Mouse (Mus musculus): ENCODE measurements around the gene Asb16. TPM values are rescaled to one million over a fixed set of nuclear protein-coding genes. Genes with fewer than 3 reads are reported as not detected.

Asb16 gene
- not detected for total RNA-seq (2023)

GRCm38 (mm10) chr11:102268520-102269244, at the start of gene Asb16:
Asb16 (plus strand) TSS chr11:102268743.

GRCm38 (mm10) chr11:102230006-102230741, 38.4 kb upstream of the Asb16 start, which contains the start of gene Hdac5:
Hdac5 (minus strand) TSS chr11:102230166.

GRCm38 (mm10) chr11:102248630-102249230, 19.8 kb upstream of the Asb16 start, which contains the start of gene BC030867:
BC030867 (plus strand) TSS chr11:102248882.

GRCm38 (mm10) chr11:102284501-102285094, 16.1 kb downstream of the Asb16 start, which contains the start of gene Tmub2:
Tmub2 (plus strand) TSS chr11:102284931.

GRCm38 (mm10) chr11:102296491-102297472, 28.2 kb downstream of the Asb16 start, which contains the start of gene Atxn7l3:
Atxn7l3 (minus strand) TSS chr11:102296631.

GRCm38 (mm10) chr11:102319410-102319792, 50.9 kb downstream of the Asb16 start, which contains the start of gene Ubtf:
Ubtf (minus strand) TSS chr11:102319742.

Other genes starting within 250 kb of the Asb16 start
- not detected for gene Mpp3, start 240.3 kb upstream of the Asb16 start, total RNA-seq (2023)
- 10 to 100 TPM; 32.8 to 33.4 TPM for gene Cd300lg, start 227.2 kb upstream of the Asb16 start, total RNA-seq (2023)
- gene Mpp2, start 180.2 kb upstream of the Asb16 start, total RNA-seq (2023) = not detected
- not detected for gene Ppy, start 167.4 kb upstream of the Asb16 start, total RNA-seq (2023)
- not detected for gene Pyy, start 160.9 kb upstream of the Asb16 start, total RNA-seq (2023)
- not detected for gene Nags, start 123.2 kb upstream of the Asb16 start, total RNA-seq (2023)
- gene Tmem101, start 112.3 kb upstream of the Asb16 start, total RNA-seq (2023) = 10 to 100 TPM in 1 of 2 experiments, 1 to 10 TPM in 1; 8.6 to 11.6 TPM
- gene Lsm12, start 83.4 kb upstream of the Asb16 start, total RNA-seq (2023) = 10 to 100 TPM; 46.7 to 51.0 TPM
- gene G6pc3, start 79.1 kb upstream of the Asb16 start, total RNA-seq (2023) = 10 to 100 TPM; 29.8 to 33.5 TPM
- 100 to 1,000 TPM; 181 to 190 TPM for gene Hdac5, start 38.6 kb upstream of the Asb16 start, total RNA-seq (2023)
- gene BC030867, start 19.9 kb upstream of the Asb16 start, total RNA-seq (2023) = under 1 TPM; 0.21 to 0.47 TPM
- 10 to 100 TPM; 41.5 to 47.0 TPM for gene Tmub2, start 16.2 kb downstream of the Asb16 start, total RNA-seq (2023)
- gene Atxn7l3, start 27.9 kb downstream of the Asb16 start, total RNA-seq (2023) = 10 to 100 TPM; 56.3 to 57.2 TPM
- gene Ubtf, start 51.0 kb downstream of the Asb16 start, total RNA-seq (2023) = 100 to 1,000 TPM in 1 of 2 experiments, 10 to 100 TPM in 1; 91.7 to 103 TPM
- gene Slc4a1, start 97.5 kb downstream of the Asb16 start, total RNA-seq (2023) = under 1 TPM in 1 of 2 experiments, not detected in 1; 0.24 TPM
- gene Rundc3a, start 124.7 kb downstream of the Asb16 start, total RNA-seq (2023) = not detected
- 10 to 100 TPM; 59.1 to 75.0 TPM for gene Slc25a39, start 139.2 kb downstream of the Asb16 start, total RNA-seq (2023)
- 100 to 1,000 TPM; 535 to 541 TPM for gene Grn, start 161.6 kb downstream of the Asb16 start, total RNA-seq (2023)
- under 1 TPM in 1 of 2 experiments, not detected in 1; 0.52 TPM for gene Fam171a2, start 178.9 kb downstream of the Asb16 start, total RNA-seq (2023)
- gene Itga2b, start 201.4 kb downstream of the Asb16 start, total RNA-seq (2023) = 1 to 10 TPM; 3.6 to 5.5 TPM

Measured in monocyte, adult 59 days (primary cell).